Mouse (Mus musculus): ENCODE measurements around the gene Slit1. TPM values are rescaled to one million over a fixed set of nuclear protein-coding genes. Genes with fewer than 3 reads are reported as not detected.
A peak's percentile ranks its signal among the peaks of the same experiment; 100 is the strongest.

The Slit1 gene
- polyA plus RNA-seq, 1 experiment from 2014 or later: 2.1 TPM

DNA sequence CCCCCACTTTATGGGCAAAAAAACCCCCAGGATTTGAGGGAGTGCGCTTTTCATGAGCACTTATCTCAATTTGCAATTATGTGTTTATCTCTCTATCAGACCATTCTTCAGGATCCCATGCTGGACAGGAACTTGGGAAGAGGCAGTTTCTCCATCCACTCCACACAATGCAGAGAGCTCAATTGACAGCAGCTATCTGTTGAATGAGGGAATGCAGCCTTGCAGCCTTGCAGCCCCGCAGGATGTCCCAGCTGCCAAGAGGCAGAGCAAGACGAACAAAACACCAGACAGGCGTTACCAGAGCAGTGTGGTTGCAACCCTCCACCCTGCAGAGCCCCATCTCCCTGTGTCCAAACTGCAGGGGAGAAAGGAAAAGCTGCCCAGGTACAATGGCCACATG lies 4.6 kb downstream of the Slit1 start:
- H3K9ac ChIP-seq (replicated peaks; ENCODE audit: low read length): no peak overlapping the region
- peaks cover 4% of the 10 kb centered on the region for H3K4me1 ChIP-seq (ENCODE audit: control insufficient read depth, insufficient read depth, low read length)
- DNase-seq (ENCODE audit: low spot score) (no peak), ATAC-seq (replicated peaks; ENCODE audit: insufficient number of reproducible peaks, low FRiP score, low TSS enrichment, low read depth) (no peak)
- no peaks in the 10 kb centered on the region for H3K36me3 ChIP-seq (replicated peaks; ENCODE audit: control insufficient read depth, insufficient read depth, low read depth, low read length)
- no peak overlapping the region for H3K4me2 ChIP-seq (ENCODE audit: low read depth, low read length)
- H3K27ac ChIP-seq (replicated peaks; ENCODE audit: low read depth, low read length): no peak overlapping the region
- no peak overlapping the region for H3K4me3 ChIP-seq (ENCODE audit: low read depth, low read length)
- no peaks in the 10 kb centered on the region for H3K9me3 ChIP-seq (replicated peaks; ENCODE audit: control insufficient read depth, low read length)
- H3K27me3 ChIP-seq (ENCODE audit: control insufficient read depth, insufficient read depth, low read length): peaks cover 38% of the 10 kb centered on the region
- WGBS: 20% methylated on average over 4 of the region's 4 CpGs

DNA sequence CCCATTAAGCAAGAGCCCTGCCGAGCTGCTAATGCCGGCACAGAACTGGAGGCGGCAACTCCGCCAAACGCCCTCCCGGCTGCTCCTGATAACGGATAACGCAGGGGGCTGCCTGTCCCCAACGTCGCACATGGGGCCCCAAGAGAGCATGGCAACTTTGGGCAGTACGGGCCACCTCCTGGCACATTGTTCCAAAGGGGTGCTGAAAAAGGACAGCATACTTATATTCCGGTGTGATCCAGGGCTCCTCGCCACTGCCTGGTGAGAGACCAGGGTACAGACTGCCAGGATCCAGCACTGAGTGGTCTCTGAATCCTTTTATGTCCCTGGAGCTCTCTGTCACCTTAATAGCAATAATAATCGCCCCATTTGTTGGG lies 5.0 kb downstream of the Slit1 start:
- Histone ChIP-seq H3K4me1 (ENCODE audit: control insufficient read depth, insufficient read depth, low read length) (peaks cover 4% of the 10 kb centered on the region), H3K36me3 (replicated peaks; ENCODE audit: control insufficient read depth, insufficient read depth, low read depth, low read length) (no peaks in the 10 kb centered on the region), H3K9me3 (replicated peaks; ENCODE audit: control insufficient read depth, low read length) (no peaks in the 10 kb centered on the region), H3K27ac (replicated peaks; ENCODE audit: low read depth, low read length) (no peak overlapping the region), H3K4me3 (ENCODE audit: low read depth, low read length) (no peak overlapping the region; the same call in 1 of the 2 replicates), H3K27me3 (ENCODE audit: control insufficient read depth, insufficient read depth, low read length) (peaks cover 36% of the 10 kb centered on the region), H3K9ac (replicated peaks; ENCODE audit: low read length) (no peak overlapping the region; the same call in 1 of the 2 replicates), H3K4me2 (ENCODE audit: low read depth, low read length) (no peak overlapping the region)
- WGBS: 7% methylated on average over 14 of the region's 14 CpGs
- ATAC-seq (replicated peaks; ENCODE audit: insufficient number of reproducible peaks, low FRiP score, low TSS enrichment, low read depth) (no peak), DNase-seq (ENCODE audit: low spot score) (no peak)

DNA sequence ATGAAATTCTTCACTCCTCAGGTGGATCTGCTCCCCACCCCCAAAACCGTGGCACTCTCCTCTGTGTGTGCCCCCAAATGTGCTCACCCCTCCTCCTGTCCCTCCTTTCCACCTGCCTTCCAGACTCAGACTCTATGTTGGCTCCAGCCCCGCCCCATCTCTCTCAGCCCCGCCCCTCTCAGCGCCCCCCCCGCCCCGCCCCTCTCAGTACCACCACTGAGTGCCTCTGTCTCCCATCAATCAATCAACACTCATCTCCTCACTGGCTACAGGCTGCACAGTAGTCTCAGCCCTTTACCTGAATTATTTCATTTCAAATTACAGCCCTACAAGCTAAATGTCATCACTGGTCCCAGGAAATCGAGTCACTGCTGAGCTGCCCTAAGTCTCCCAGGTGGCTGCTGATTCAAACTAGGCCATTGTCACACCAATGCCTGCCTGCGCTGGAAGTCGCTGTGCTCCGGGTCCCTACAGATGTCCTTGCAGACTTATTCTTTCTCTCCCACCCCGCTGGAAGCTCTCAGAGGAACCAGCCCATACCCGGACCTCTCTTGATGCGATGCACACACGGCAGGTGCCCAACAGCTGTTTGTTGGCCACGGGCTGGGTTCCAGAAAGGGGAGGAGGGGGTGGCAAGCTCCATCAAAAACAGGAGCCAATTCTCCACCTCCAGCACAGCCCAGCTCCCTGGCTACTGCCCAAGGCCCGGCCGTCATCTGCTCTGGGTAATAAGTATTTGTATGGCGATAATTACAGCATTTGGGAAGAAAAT lies 5.6 kb downstream of the Slit1 start:
- Histone ChIP-seq H3K4me1 (ENCODE audit: control insufficient read depth, insufficient read depth, low read length) (no peaks in the 10 kb centered on the region; the same call in none of the 2 replicates), H3K4me3 (ENCODE audit: low read depth, low read length) (no peak overlapping the region; the same call in 1 of the 2 replicates), H3K36me3 (replicated peaks; ENCODE audit: control insufficient read depth, insufficient read depth, low read depth, low read length) (no peaks in the 10 kb centered on the region), H3K9ac (replicated peaks; ENCODE audit: low read length) (no peak overlapping the region; the same call in 1 of the 2 replicates), H3K4me2 (ENCODE audit: low read depth, low read length) (no peak overlapping the region), H3K27ac (replicated peaks; ENCODE audit: low read depth, low read length) (no peak overlapping the region), H3K9me3 (replicated peaks; ENCODE audit: control insufficient read depth, low read length) (no peaks in the 10 kb centered on the region), H3K27me3 (ENCODE audit: control insufficient read depth, insufficient read depth, low read length) (peaks cover 32% of the 10 kb centered on the region)
- no peak for DNase-seq (ENCODE audit: low spot score)
- ATAC-seq (replicated peaks; ENCODE audit: insufficient number of reproducible peaks, low FRiP score, low TSS enrichment, low read depth): 0 out of 2 replicates have a peak, but pooled peaks have one; percentile 50
- WGBS: 3% methylated on average over 18 of the region's 18 CpGs

DNA sequence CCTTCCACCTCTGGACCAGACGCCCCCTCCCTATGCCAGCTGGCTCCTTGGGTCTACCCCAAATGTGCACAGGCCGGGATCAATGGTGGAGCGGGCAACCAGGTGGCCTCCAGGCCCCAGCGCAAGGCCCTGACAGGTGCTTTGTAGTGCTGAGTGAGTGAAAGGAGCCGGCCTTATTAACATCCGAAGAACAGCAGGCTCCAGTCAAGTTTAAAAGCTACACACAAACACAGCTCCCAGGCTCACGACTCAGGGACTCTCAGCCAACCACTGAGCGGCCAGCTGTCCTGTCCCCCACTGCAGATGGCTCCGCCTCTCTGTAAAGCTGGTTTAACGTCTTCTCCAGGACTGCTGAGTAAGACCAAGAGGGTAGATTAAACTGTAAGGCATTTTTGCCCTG lies 8.8 kb downstream of the Slit1 start:
- Histone ChIP-seq H3K9me3 (replicated peaks; ENCODE audit: control insufficient read depth, low read length) (no peaks in the 10 kb centered on the region), H3K27ac (replicated peaks; ENCODE audit: low read depth, low read length) (no peak overlapping the region), H3K4me1 (ENCODE audit: control insufficient read depth, insufficient read depth, low read length) (no peaks in the 10 kb centered on the region; the same call in none of the 2 replicates), H3K9ac (replicated peaks; ENCODE audit: low read length) (no peak overlapping the region), H3K27me3 (ENCODE audit: control insufficient read depth, insufficient read depth, low read length) (peaks cover 23% of the 10 kb centered on the region), H3K36me3 (replicated peaks; ENCODE audit: control insufficient read depth, insufficient read depth, low read depth, low read length) (no peaks in the 10 kb centered on the region), H3K4me3 (ENCODE audit: low read depth, low read length) (no peak overlapping the region), H3K4me2 (ENCODE audit: low read depth, low read length) (no peak overlapping the region)
- peak; percentile 38 for DNase-seq (ENCODE audit: low spot score)
- WGBS: 18% methylated on average over 10 of the region's 10 CpGs
- ATAC-seq (replicated peaks; ENCODE audit: insufficient number of reproducible peaks, low FRiP score, low TSS enrichment, low read depth): peak; percentile 61; the same call in 1 of the 2 replicates

DNA sequence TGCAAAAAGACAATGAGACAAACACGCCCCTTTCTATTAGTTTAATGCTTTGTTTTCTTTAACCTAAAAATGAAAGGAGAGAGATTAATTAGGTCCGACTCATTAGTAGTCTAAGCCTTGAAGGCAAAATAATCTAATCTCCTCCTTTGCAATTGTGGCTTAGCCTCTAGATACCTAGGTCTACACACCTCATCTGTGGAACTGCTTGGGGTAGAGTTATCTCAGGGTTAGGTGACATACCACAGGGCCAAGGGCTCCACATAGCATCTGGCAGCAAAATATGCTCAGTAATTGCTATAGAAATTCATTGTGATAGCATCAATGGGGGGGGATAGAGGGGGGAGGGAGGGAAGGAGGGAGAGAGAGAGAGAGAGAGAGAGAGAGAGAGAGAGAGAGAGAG lies 18.0 kb downstream of the Slit1 start:
- DNase-seq (ENCODE audit: low spot score) (no peak), ATAC-seq (replicated peaks; ENCODE audit: insufficient number of reproducible peaks, low FRiP score, low TSS enrichment, low read depth) (no peak)
- Histone ChIP-seq H3K4me3 (ENCODE audit: low read depth, low read length) (no peak overlapping the region), H3K4me2 (ENCODE audit: low read depth, low read length) (no peak overlapping the region), H3K36me3 (replicated peaks; ENCODE audit: control insufficient read depth, insufficient read depth, low read depth, low read length) (no peaks in the 10 kb centered on the region), H3K4me1 (ENCODE audit: control insufficient read depth, insufficient read depth, low read length) (no peaks in the 10 kb centered on the region), H3K27ac (replicated peaks; ENCODE audit: low read depth, low read length) (no peak overlapping the region), H3K9ac (replicated peaks; ENCODE audit: low read length) (no peak overlapping the region), H3K27me3 (ENCODE audit: control insufficient read depth, insufficient read depth, low read length) (no peaks in the 10 kb centered on the region), H3K9me3 (replicated peaks; ENCODE audit: control insufficient read depth, low read length) (no peaks in the 10 kb centered on the region)
- WGBS: 37% methylated on average over 2 of the region's 2 CpGs

DNA sequence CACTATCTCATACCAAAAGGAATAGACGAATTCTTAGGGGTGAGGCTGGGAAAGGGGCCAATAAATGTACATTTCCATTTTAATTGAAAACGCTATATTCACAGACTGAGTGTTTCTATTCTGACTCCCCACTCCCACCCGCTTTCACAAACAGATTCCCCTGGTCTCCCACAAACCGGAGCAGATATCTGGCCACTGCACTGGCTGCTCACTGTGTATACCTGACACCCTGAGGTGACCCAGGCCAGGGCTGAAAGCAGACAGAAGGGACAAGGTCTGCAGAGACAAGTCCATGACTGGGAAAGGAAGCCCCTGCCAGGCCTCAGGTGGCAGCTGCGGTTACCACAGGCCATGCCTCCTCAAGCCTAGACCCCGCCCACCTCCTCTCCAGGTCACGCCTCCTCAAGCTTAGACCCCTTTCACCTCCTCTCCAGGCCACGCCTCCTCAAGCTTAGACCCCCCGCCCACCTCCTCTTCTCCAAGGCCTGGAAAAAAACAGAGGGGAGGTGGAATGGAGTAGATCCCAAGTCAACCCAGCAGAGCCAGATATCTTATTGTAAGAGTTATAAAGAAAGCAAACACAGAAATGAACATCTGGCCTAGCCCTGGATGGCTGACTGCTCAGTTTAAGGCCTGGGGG lies 18.5 kb downstream of the Slit1 start:
- H3K4me2 ChIP-seq (ENCODE audit: low read depth, low read length): no peak overlapping the region
- no peaks in the 10 kb centered on the region for H3K27me3 ChIP-seq (ENCODE audit: control insufficient read depth, insufficient read depth, low read length)
- ATAC-seq (replicated peaks; ENCODE audit: insufficient number of reproducible peaks, low FRiP score, low TSS enrichment, low read depth) (0 out of 2 replicates have a peak, but pooled peaks have one; percentile 79), DNase-seq (ENCODE audit: low spot score) (peak; percentile 68)
- no peaks in the 10 kb centered on the region for H3K4me1 ChIP-seq (ENCODE audit: control insufficient read depth, insufficient read depth, low read length)
- no peak overlapping the region for H3K27ac ChIP-seq (replicated peaks; ENCODE audit: low read depth, low read length)
- 33% methylated on average over 9 of the region's 9 CpGs for WGBS
- H3K4me3 ChIP-seq (ENCODE audit: low read depth, low read length): no peak overlapping the region
- no peak overlapping the region for H3K9ac ChIP-seq (replicated peaks; ENCODE audit: low read length)
- no peaks in the 10 kb centered on the region for H3K9me3 ChIP-seq (replicated peaks; ENCODE audit: control insufficient read depth, low read length)
- H3K36me3 ChIP-seq (replicated peaks; ENCODE audit: control insufficient read depth, insufficient read depth, low read depth, low read length): no peaks in the 10 kb centered on the region

DNA sequence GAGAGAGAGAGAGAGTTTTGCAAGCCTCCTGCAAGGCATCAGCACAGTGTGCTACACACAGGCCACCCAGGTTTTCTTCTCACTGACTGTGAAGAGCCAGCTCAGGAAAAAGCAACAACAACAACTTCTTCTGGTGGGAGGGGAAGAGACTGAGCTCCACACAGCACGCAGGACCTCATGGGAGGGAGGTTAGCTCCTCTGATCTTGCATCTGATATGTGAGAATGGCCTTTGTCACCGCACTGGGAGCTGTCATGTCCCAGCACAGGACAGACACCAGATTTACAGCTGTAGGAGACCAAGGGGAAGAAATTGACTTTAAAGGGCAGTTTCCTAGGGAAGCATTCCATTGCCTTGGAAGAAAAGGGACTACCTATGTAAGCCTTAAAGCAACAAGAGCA lies 20.1 kb downstream of the Slit1 start:
- H3K4me3 ChIP-seq (ENCODE audit: low read depth, low read length): no peak overlapping the region
- no peak for ATAC-seq (replicated peaks; ENCODE audit: insufficient number of reproducible peaks, low FRiP score, low TSS enrichment, low read depth)
- H3K9ac ChIP-seq (replicated peaks; ENCODE audit: low read length): no peak overlapping the region
- no peaks in the 10 kb centered on the region for H3K4me1 ChIP-seq (ENCODE audit: control insufficient read depth, insufficient read depth, low read length)
- no peaks in the 10 kb centered on the region for H3K36me3 ChIP-seq (replicated peaks; ENCODE audit: control insufficient read depth, insufficient read depth, low read depth, low read length)
- WGBS: 24% methylated on average over 2 of the region's 2 CpGs
- no peak for DNase-seq (ENCODE audit: low spot score)
- H3K4me2 ChIP-seq (ENCODE audit: low read depth, low read length): no peak overlapping the region
- H3K27me3 ChIP-seq (ENCODE audit: control insufficient read depth, insufficient read depth, low read length): no peaks in the 10 kb centered on the region
- H3K9me3 ChIP-seq (replicated peaks; ENCODE audit: control insufficient read depth, low read length): no peaks in the 10 kb centered on the region
- H3K27ac ChIP-seq (replicated peaks; ENCODE audit: low read depth, low read length): no peak overlapping the region

DNA sequence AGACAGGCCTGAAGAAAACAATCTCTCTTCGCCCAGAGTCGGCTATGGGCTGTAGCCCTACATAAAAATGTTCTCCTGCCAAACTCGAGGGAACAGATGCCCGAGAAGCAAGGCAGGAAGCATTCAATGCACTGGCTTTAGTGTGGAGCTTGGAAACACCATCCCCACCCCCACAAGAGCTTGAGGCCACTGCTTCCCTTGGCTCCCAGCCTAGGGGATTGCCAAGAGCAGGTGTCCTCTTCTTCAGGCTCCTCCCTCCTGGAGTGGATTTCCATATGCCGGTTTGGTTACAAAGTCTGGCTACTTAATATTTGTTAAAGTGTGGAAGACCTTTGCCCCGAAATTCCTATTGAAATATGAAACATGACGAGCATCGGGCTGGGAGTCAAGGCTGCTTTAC lies 24.0 kb downstream of the Slit1 start:
- H3K36me3 ChIP-seq (replicated peaks; ENCODE audit: control insufficient read depth, insufficient read depth, low read depth, low read length): no peaks in the 10 kb centered on the region
- no peak overlapping the region for H3K9ac ChIP-seq (replicated peaks; ENCODE audit: low read length)
- no peaks in the 10 kb centered on the region for H3K27me3 ChIP-seq (ENCODE audit: control insufficient read depth, insufficient read depth, low read length)
- ATAC-seq (replicated peaks; ENCODE audit: insufficient number of reproducible peaks, low FRiP score, low TSS enrichment, low read depth) (no peak), DNase-seq (ENCODE audit: low spot score) (no peak)
- H3K27ac ChIP-seq (replicated peaks; ENCODE audit: low read depth, low read length): no peak overlapping the region
- 73% methylated on average over 8 of the region's 8 CpGs for WGBS
- no peaks in the 10 kb centered on the region for H3K9me3 ChIP-seq (replicated peaks; ENCODE audit: control insufficient read depth, low read length)
- H3K4me1 ChIP-seq (ENCODE audit: control insufficient read depth, insufficient read depth, low read length): peaks cover 10% of the 10 kb centered on the region; the same call in 1 of the 2 replicates
- no peak overlapping the region for H3K4me3 ChIP-seq (ENCODE audit: low read depth, low read length)
- H3K4me2 ChIP-seq (ENCODE audit: low read depth, low read length): no peak overlapping the region
